Mouse (Mus musculus) CD4-positive, CD25-positive, alpha-beta regulatory T cell, adult 2 months (primary cell): ENCODE results near the gene Fblim1.

Experiments
- DNase-seq: peaks from one replicate; pipeline ENCODE4 v3.0.0-alpha.2; 2012; ENCODE audit warnings: low read depth, low spot score

The Fblim1 gene

GRCm38 (mm10) chr4:141605861-141606260, at the start of gene Fblim1:
Gene Fblim1, minus strand, starts transcription at chr4:141606096.
- DNase-seq: no peak

GRCm38 (mm10) chr4:141654509-141654908, 48.6 kb upstream of the Fblim1 start:
- no peak for DNase-seq

GRCm38 (mm10) chr4:141653813-141654212, 47.9 kb upstream of the Fblim1 start:
- DNase-seq: no peak

GRCm38 (mm10) chr4:141653044-141653443, 47.1 kb upstream of the Fblim1 start:
- DNase-seq: no peak

GRCm38 (mm10) chr4:141651944-141652343, 46.0 kb upstream of the Fblim1 start:
- no peak for DNase-seq

- no peak for DNase-seq
These were observed 45.4 kb upstream of the Fblim1 start for GRCm38 (mm10) chr4:141651286-141651685.

- DNase-seq: no peak
These were observed 43.3 kb upstream of the Fblim1 start for GRCm38 (mm10) chr4:141649244-141649643.

- no peak for DNase-seq
These were observed 42.4 kb upstream of the Fblim1 start for GRCm38 (mm10) chr4:141648262-141648661.

- DNase-seq: no peak
These were observed 41.3 kb upstream of the Fblim1 start for GRCm38 (mm10) chr4:141647187-141647586.

- DNase-seq: no peak
These were observed 40.1 kb upstream of the Fblim1 start for GRCm38 (mm10) chr4:141645988-141646387.

GRCm38 (mm10) chr4:141643118-141643855, 37.4 kb upstream of the Fblim1 start:
- DNase-seq: no peak

GRCm38 (mm10) chr4:141641961-141642811, 36.3 kb upstream of the Fblim1 start:
- no peak for DNase-seq

- no peak for DNase-seq
These were observed 35.5 kb upstream of the Fblim1 start for GRCm38 (mm10) chr4:141641353-141641771.

GRCm38 (mm10) chr4:141639474-141639873, 33.6 kb upstream of the Fblim1 start:
- no peak for DNase-seq

GRCm38 (mm10) chr4:141636693-141637092, 30.8 kb upstream of the Fblim1 start:
- DNase-seq: no peak

- no peak for DNase-seq
These were observed 30.1 kb upstream of the Fblim1 start for GRCm38 (mm10) chr4:141635991-141636390.

GRCm38 (mm10) chr4:141632111-141632873, 26.4 kb upstream of the Fblim1 start:
- no peak for DNase-seq

GRCm38 (mm10) chr4:141631250-141631649, 25.4 kb upstream of the Fblim1 start:
- DNase-seq: no peak

GRCm38 (mm10) chr4:141630021-141630420, 24.1 kb upstream of the Fblim1 start:
- DNase-seq: no peak

GRCm38 (mm10) chr4:141628661-141629060, 22.8 kb upstream of the Fblim1 start:
- DNase-seq: no peak

- no peak for DNase-seq
These were observed 21.6 kb upstream of the Fblim1 start for GRCm38 (mm10) chr4:141627502-141627901.
